10 mouse cellular contexts compared by ENCODE assay signal in genomic region chr11:70516352-70516751, GRCm38 (mm10). TPM values are rescaled to one million over a fixed set of nuclear protein-coding genes. Genes with fewer than 3 reads are reported as not detected.
DNase-seq lines count a peak whose midpoint lies in the region; TF ChIP-seq lines count a peak whose summit lies in the region.
"Had no signal": no experiment of that assay in that cellular context is flagged by ENCODE, and none has a peak within 500 bp of the region (broad histone marks: within the 10 kb centered on the region; RNA-seq: fewer than 3 reads in every experiment).

No protein-coding gene starts in this region.

- no peak for TF ChIP-seq CTCF in thymus, adult 2 months (IDR thresholded peaks at IDR 0.05; ENCODE audit: borderline replicate concordance, control insufficient read depth, extremely low read depth, insufficient read depth, low read length, poor library complexity)

- peaks cover 17% of the 10 kb centered on the region for H3K4me1 ChIP-seq in heart, embryonic 10.5 days
- H3K4me1 ChIP-seq in thymus, adult 2 months (replicated peaks; ENCODE audit: control insufficient read depth, insufficient read depth, low read length): no peaks in the 10 kb centered on the region

- peaks cover 22% of the 10 kb centered on the region; the same call in 1 of the 2 replicates for H3K27me3 ChIP-seq in heart, embryonic 10.5 days (ENCODE audit: insufficient read depth, poor library complexity, severe bottlenecking)
- H3K27me3 ChIP-seq in thymus, adult 2 months (ENCODE audit: control insufficient read depth, insufficient read depth, low read length): no peaks in the 10 kb centered on the region

- TF ChIP-seq POLR2A in thymus, adult 2 months (IDR thresholded peaks at IDR 0.05; ENCODE audit: control insufficient read depth, extremely low read depth, insufficient read depth, low read length, poor library complexity): no peak

- no peak overlapping the region for H3K4me3 ChIP-seq in heart, embryonic 10.5 days
- no peak overlapping the region for H3K4me3 ChIP-seq in thymus, adult 2 months (ENCODE audit: control insufficient read depth, insufficient read depth, low read length)

- H3K36me3 ChIP-seq in heart, embryonic 10.5 days: no peaks in the 10 kb centered on the region
- H3K36me3 ChIP-seq in thymus, adult 2 months (ENCODE audit: control insufficient read depth, insufficient read depth, low read length): no peaks in the 10 kb centered on the region

- DNase-seq in heart, adult 8-10 months (ENCODE audit: low spot score): peak; percentile 60
- DNase-seq in heart, embryonic 10.5 days (ENCODE audit: low spot score): no peak
- DNase-seq in thymus, adult 2 months: peak; percentile 45
- no peak for DNase-seq in thymus, adult 18-20 months
- peak; percentile 69 for DNase-seq in embryo, embryonic 9.5 days (ENCODE audit: extremely low spot score)
- DNase-seq in mesoderm, embryonic 11.5 days (ENCODE audit: low read depth, low spot score): peak; percentile 75
- no peak for DNase-seq in spleen, postnatal 14 days (ENCODE audit: low spot score in 2 of 2)
- no peak for DNase-seq in adrenal gland, postnatal 14 days

- H3K27ac ChIP-seq in heart, embryonic 10.5 days: no peak overlapping the region
- no peak overlapping the region for H3K27ac ChIP-seq in thymus, adult 2 months (ENCODE audit: control insufficient read depth, insufficient read depth, low read length)

- no peaks in the 10 kb centered on the region for H3K9me3 ChIP-seq in heart, embryonic 10.5 days

- 30% methylated on average over 2 of the region's 2 CpGs for WGBS in heart, embryonic 10.5 days
- 36% methylated on average over 2 of the region's 2 CpGs for WGBS in thymus, adult 2 months

RNA-seq across cellular contexts. Expression of gene Vmo1, which starts 1.9 kb away (rescaled TPM):
- not detected for total RNA-seq in heart, adult 8-10 months (2022)
- polyA plus RNA-seq in heart, embryonic 10.5 days (2016; fragmentation: Nextera tagmentation; extraction: Ambion mirVana): not detected in 2 replicates
- 5.3 and 7.2 TPM in 2 replicates for polyA plus RNA-seq in thymus, adult 2 months (2012; rRNA removed)
- total RNA-seq in adrenal gland, postnatal 14 days (2021): not detected in 2 replicates
- total RNA-seq: layer of hippocampus, postnatal 14 days had no signal
- polyA plus RNA-seq: neural tube, embryonic 14.5 days had no signal

RNA-seq across cellular contexts. Expression of gene Gltpd2, which starts 2.6 kb away (rescaled TPM):
- not detected for total RNA-seq in heart, adult 8-10 months (2022)
- polyA plus RNA-seq in heart, embryonic 10.5 days (2016; fragmentation: Nextera tagmentation; extraction: Ambion mirVana): 0.25 and 4.3 TPM in 2 replicates
- 0.22 and 0.50 TPM in 2 replicates for polyA plus RNA-seq in thymus, adult 2 months (2012; rRNA removed)
- 0.45 and 7.9 TPM in 2 replicates for total RNA-seq in adrenal gland, postnatal 14 days (2021)
- total RNA-seq: layer of hippocampus, postnatal 14 days had no signal

RNA-seq across cellular contexts. Expression of gene Psmb6, which starts 8.8 kb away (rescaled TPM):
- 100 to 1,000 TPM; 218 to 249 (median 234) TPM for total RNA-seq in heart, adult 8-10 months (2022)
- polyA plus RNA-seq in heart, embryonic 10.5 days (2016; fragmentation: Nextera tagmentation; extraction: Ambion mirVana): 825 and 969 TPM in 2 replicates
- polyA plus RNA-seq in thymus, adult 2 months (2012; rRNA removed): 387 and 460 TPM in 2 replicates
- total RNA-seq in adrenal gland, postnatal 14 days (2021): 233 and 258 TPM in 2 replicates

RNA-seq across cellular contexts. Expression of gene Tm4sf5, which starts 11.3 kb away (rescaled TPM):
- 1 to 10 TPM in 3 of 4 experiments, under 1 TPM in 1; 0.49 to 2.2 (median 1.5) TPM for total RNA-seq in heart, adult 8-10 months (2022)
- 6.2 and 7.4 TPM in 2 replicates for polyA plus RNA-seq in heart, embryonic 10.5 days (2016; fragmentation: Nextera tagmentation; extraction: Ambion mirVana)
- polyA plus RNA-seq in thymus, adult 2 months (2012; rRNA removed): 7.0 and 8.0 TPM in 2 replicates
- not detected in 2 replicates for total RNA-seq in adrenal gland, postnatal 14 days (2021)

RNA-seq across cellular contexts. Expression of gene Gm40193, which starts 16.4 kb away (rescaled TPM):
- not detected for total RNA-seq in heart, adult 8-10 months (2022)
- not detected in 2 replicates for polyA plus RNA-seq in heart, embryonic 10.5 days (2016; fragmentation: Nextera tagmentation; extraction: Ambion mirVana)
- not detected in 2 replicates for polyA plus RNA-seq in thymus, adult 2 months (2012; rRNA removed)
- total RNA-seq in adrenal gland, postnatal 14 days (2021): not detected in 2 replicates
- total RNA-seq: layer of hippocampus, postnatal 14 days had no signal
- polyA plus RNA-seq: neural tube, embryonic 14.5 days had no signal

Comparison
In these comparisons a context has a peak if more than half of its experiments do, and no peak if none do; other contexts are left out.
1. DNase-seq: peak in heart, adult 8-10 months (single experiment), thymus, adult 2 months (single experiment), embryo, embryonic 9.5 days (single experiment) and mesoderm, embryonic 11.5 days (single experiment); none in heart, embryonic 10.5 days (single experiment), thymus, adult 18-20 months (0 of 2), spleen, postnatal 14 days (0 of 2) and adrenal gland, postnatal 14 days (single experiment).